Mouse (Mus musculus) intestine, embryonic 15.5 days (tissue): Measurements from ENCODE around the gene Kcna2. TPM values are rescaled to one million over a fixed set of nuclear protein-coding genes. Genes with fewer than 3 reads are reported as not detected.

ENCODE experiments used
- ATAC-seq: fragments of 200-750 bp; cut with Nextera tagmentation; 2 replicates; pipeline ENCODE4 v1.8.0; 2017; ENCODE audit warnings: moderate TSS enrichment, moderate library complexity
- H3K27ac ChIP-seq: fragments of 300-500 bp; sonication (generic); 2 replicates; pipeline ENCODE4 v1.5.1; 2015; ENCODE audit warnings: mild to moderate bottlenecking, inconsistent platforms
- H3K27me3 ChIP-seq: fragments of 300-500 bp; sonication (generic); replicated peaks from 2 replicates; pipeline ENCODE4 v1.6.1; 2015; ENCODE audit warnings: inconsistent platforms
- H3K36me3 ChIP-seq: fragments of 300-500 bp; sonication (generic); 2 replicates; pipeline ENCODE4 v1.6.1; 2015; ENCODE audit warnings: inconsistent platforms
- H3K4me1 ChIP-seq: fragments of 300-500 bp; sonication (generic); replicated peaks from 2 replicates; pipeline ENCODE4 v1.6.1; 2015; ENCODE audit warnings: inconsistent platforms
- H3K4me2 ChIP-seq: fragments of 300-500 bp; sonication (generic); replicated peaks from 2 replicates; pipeline ENCODE4 v1.6.1; 2015; ENCODE audit warnings: mild to moderate bottlenecking, inconsistent platforms
- H3K4me3 ChIP-seq: fragments of 300-500 bp; sonication (generic); replicated peaks from 2 replicates; pipeline ENCODE4 v1.5.1; 2015; ENCODE audit warnings: inconsistent platforms
- H3K9ac ChIP-seq: fragments of 300-500 bp; sonication (generic); 2 replicates; pipeline ENCODE4 v1.6.1; 2015; ENCODE audit warnings: inconsistent platforms
- H3K9me3 ChIP-seq: fragments of 300-500 bp; sonication (generic); 2 replicates; pipeline ENCODE4 v1.6.1; 2016; ENCODE audit warnings: inconsistent platforms
- WGBS: fragments of 180-500 bp; shearing (Covaris S2); methylation state at CpG from one replicate; pipeline ENCODE4 v1.1.7; 2015; 5-methylcytosine and 5-hydroxymethylcytosine counted together
- polyA plus RNA-seq: library from polyadenylated mRNA; unstranded; fragments of >200 nt; fragmentation: Nextera tagmentation; extraction: Ambion mirVana; gene quantifications from 2 replicates; pipeline ENCODE4 v1.2.1, GENCODE M21; 2015

Kcna2 gene
- 0.08 and 0.09 TPM in 2 replicates for polyA plus RNA-seq

- Histone ChIP-seq H3K36me3 (no peaks in the 10 kb centered on the region), H3K27me3 (peaks cover 57% of the 10 kb centered on the region), H3K4me3 (peak within 1 kb of the TSS; percentile 43), H3K27ac (no peak within 1 kb of the TSS), H3K4me1 (peaks cover 20% of the 10 kb centered on the region; the same call in 1 of the 2 replicates), H3K9me3 (no peaks in the 10 kb centered on the region), H3K9ac (peak within 1 kb of the TSS; percentile 34), H3K4me2 (peak within 1 kb of the TSS; percentile 94)
- WGBS: 5% methylated on average over 16 of the region's 16 CpGs
- no peak for ATAC-seq
These were observed at the start of gene Kcna2 for GRCm38 (mm10) chr3:107100811-107101455. Kcna2 (plus strand) TSS chr3:107101146.

GRCm38 (mm10) chr3:107061468-107061867, 39.5 kb upstream of the Kcna2 start:
- Histone ChIP-seq H3K4me3 (no peak overlapping the region), H3K9me3 (no peaks in the 10 kb centered on the region), H3K27ac (no peak overlapping the region), H3K4me2 (no peak overlapping the region), H3K9ac (no peak overlapping the region), H3K36me3 (no peaks in the 10 kb centered on the region), H3K27me3 (no peaks in the 10 kb centered on the region), H3K4me1 (no peaks in the 10 kb centered on the region)
- WGBS: 89% methylated on average over 1 of the region's 1 CpGs
- ATAC-seq: no peak

GRCm38 (mm10) chr3:107062771-107063170, 38.2 kb upstream of the Kcna2 start:
- no peaks in the 10 kb centered on the region for H3K27me3 ChIP-seq
- no peak overlapping the region for H3K9ac ChIP-seq
- ATAC-seq: no peak
- no peaks in the 10 kb centered on the region for H3K9me3 ChIP-seq
- no peak overlapping the region for H3K4me3 ChIP-seq
- H3K4me1 ChIP-seq: no peaks in the 10 kb centered on the region
- no peaks in the 10 kb centered on the region for H3K36me3 ChIP-seq
- 53% methylated on average over 1 of the region's 1 CpGs for WGBS
- no peak overlapping the region for H3K27ac ChIP-seq
- no peak overlapping the region for H3K4me2 ChIP-seq

- no peak overlapping the region for H3K9ac ChIP-seq
- WGBS: 75% methylated on average over 6 of the region's 6 CpGs
- no peak overlapping the region for H3K4me2 ChIP-seq
- H3K27me3 ChIP-seq: no peaks in the 10 kb centered on the region
- no peak overlapping the region for H3K27ac ChIP-seq
- H3K36me3 ChIP-seq: no peaks in the 10 kb centered on the region
- no peaks in the 10 kb centered on the region for H3K4me1 ChIP-seq
- ATAC-seq: no peak
- no peaks in the 10 kb centered on the region for H3K9me3 ChIP-seq
- H3K4me3 ChIP-seq: no peak overlapping the region
These were observed 35.3 kb upstream of the Kcna2 start for GRCm38 (mm10) chr3:107065510-107066095.

GRCm38 (mm10) chr3:107066165-107066850, 34.6 kb upstream of the Kcna2 start:
- ATAC-seq: no peak
- H3K9me3 ChIP-seq: no peaks in the 10 kb centered on the region
- H3K4me3 ChIP-seq: no peak overlapping the region
- H3K4me1 ChIP-seq: no peaks in the 10 kb centered on the region
- no peaks in the 10 kb centered on the region for H3K36me3 ChIP-seq
- WGBS: 88% methylated on average over 7 of the region's 7 CpGs
- no peak overlapping the region for H3K9ac ChIP-seq
- no peak overlapping the region for H3K27ac ChIP-seq
- H3K27me3 ChIP-seq: no peaks in the 10 kb centered on the region
- no peak overlapping the region for H3K4me2 ChIP-seq

DNA sequence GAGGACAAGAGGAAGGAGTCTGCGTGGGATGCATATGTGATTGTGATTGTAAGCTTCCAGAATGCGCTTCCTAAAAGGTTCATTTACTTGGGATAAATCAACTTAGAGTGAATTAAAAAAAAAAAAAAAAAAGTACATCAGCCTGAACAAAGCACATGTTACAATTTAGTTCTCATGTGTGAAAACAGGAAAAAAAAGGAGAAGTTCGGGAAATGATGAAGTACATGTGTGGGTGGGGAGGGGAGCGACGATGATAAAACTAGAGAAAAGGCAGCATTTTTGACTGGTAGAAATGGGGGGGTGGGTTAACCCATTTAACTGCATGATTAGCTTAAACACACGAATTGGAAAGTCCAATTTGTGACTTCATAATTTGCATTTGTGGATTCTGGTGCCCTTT, 33.7 kb upstream of the Kcna2 start:
- ATAC-seq: no peak
- 75% methylated on average over 6 of the region's 6 CpGs for WGBS

DNA sequence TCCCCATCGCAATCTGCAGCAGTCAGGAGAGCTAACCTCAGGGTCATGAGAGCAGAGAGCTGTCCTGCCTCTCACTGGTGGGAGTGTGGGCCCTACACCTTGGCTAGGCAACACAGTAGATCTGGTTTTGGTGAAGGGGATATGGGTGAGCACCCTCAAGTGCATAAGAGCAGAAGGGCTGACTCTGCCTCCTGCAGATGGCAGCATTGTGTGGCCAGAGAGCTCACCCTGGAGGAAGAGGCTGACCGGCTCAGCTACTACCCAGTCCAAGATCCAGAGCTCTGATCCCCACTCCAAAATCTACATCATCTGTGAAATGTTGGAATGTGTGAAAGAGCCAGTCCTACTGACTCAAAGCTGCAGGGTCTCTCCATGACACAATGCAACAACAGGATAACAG, 27.1 kb upstream of the Kcna2 start:
- Histone ChIP-seq H3K4me1 (no peaks in the 10 kb centered on the region), H3K27me3 (no peaks in the 10 kb centered on the region), H3K9me3 (no peaks in the 10 kb centered on the region), H3K27ac (no peak overlapping the region), H3K9ac (no peak overlapping the region), H3K4me3 (no peak overlapping the region), H3K4me2 (no peak overlapping the region), H3K36me3 (no peaks in the 10 kb centered on the region)
- ATAC-seq: no peak
- WGBS: 54% methylated on average over 2 of the region's 2 CpGs

More for the DNA sequence above, 33.7 kb upstream of the Kcna2 start:
- H3K27ac ChIP-seq: no peak overlapping the region
- H3K4me1 ChIP-seq: no peaks in the 10 kb centered on the region
- H3K4me2 ChIP-seq: no peak overlapping the region
- H3K36me3 ChIP-seq: no peaks in the 10 kb centered on the region
- H3K4me3 ChIP-seq: no peak overlapping the region
- no peak overlapping the region for H3K9ac ChIP-seq
- H3K9me3 ChIP-seq: no peaks in the 10 kb centered on the region
- no peaks in the 10 kb centered on the region for H3K27me3 ChIP-seq

GRCm38 (mm10) chr3:107075705-107076104, 25.2 kb upstream of the Kcna2 start:
- H3K36me3 ChIP-seq: no peaks in the 10 kb centered on the region
- no peaks in the 10 kb centered on the region for H3K27me3 ChIP-seq
- ATAC-seq: peak; percentile 43; the same call in 1 of the 2 replicates
- H3K9me3 ChIP-seq: no peaks in the 10 kb centered on the region
- H3K4me1 ChIP-seq: no peaks in the 10 kb centered on the region
- no peak overlapping the region for H3K27ac ChIP-seq
- 94% methylated on average over 1 of the region's 1 CpGs for WGBS
- H3K9ac ChIP-seq: no peak overlapping the region
- H3K4me3 ChIP-seq: no peak overlapping the region
- H3K4me2 ChIP-seq: no peak overlapping the region

GRCm38 (mm10) chr3:107076658-107077057, 24.3 kb upstream of the Kcna2 start:
- Histone ChIP-seq H3K4me2 (no peak overlapping the region), H3K27ac (no peak overlapping the region), H3K4me1 (no peaks in the 10 kb centered on the region), H3K36me3 (no peaks in the 10 kb centered on the region), H3K9ac (no peak overlapping the region), H3K9me3 (no peaks in the 10 kb centered on the region), H3K27me3 (no peaks in the 10 kb centered on the region), H3K4me3 (no peak overlapping the region)
- 41% methylated on average over 3 of the region's 3 CpGs for WGBS
- ATAC-seq: no peak

DNA sequence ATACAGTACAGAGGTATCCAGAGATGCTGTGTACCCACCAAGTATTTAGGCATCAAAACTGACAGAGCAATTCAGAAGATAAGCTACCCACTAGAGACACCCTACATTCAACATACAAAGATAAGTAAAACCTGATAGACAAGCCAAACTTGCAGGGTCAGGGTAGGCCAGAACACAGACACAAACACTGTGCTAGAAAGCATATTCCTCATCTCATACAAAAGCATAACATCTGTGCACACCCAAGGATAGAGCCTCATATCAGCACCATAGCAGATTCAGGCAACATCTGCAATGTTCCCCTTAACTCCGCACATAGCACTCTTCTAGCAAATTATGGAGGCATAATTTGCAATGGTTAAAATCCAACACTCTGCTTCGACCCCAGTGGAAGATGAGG, 23.8 kb upstream of the Kcna2 start:
- ATAC-seq: no peak
- no peaks in the 10 kb centered on the region for H3K36me3 ChIP-seq

DNA sequence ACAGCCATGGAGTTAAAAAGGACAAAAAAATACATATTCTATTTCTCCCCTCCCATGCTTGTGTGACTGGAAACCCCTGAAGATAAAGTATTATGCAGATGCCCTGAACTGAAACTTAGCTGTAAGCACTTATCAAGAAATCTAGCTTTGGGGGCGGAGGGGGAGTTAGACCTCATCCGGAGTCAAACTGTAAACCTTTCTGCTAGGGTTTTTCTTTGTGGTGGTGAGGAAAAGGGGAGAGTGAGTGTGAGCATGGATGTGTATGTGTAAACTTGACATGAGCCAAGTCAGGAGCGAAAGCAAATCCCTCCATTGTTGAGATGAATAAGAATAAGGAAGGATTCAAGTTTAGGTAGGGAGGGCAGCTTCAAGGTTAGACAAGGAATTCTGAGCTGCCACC, 20.1 kb upstream of the Kcna2 start:
- Histone ChIP-seq H3K27me3 (no peaks in the 10 kb centered on the region), H3K4me3 (no peak overlapping the region), H3K4me2 (no peak overlapping the region), H3K27ac (no peak overlapping the region), H3K36me3 (no peaks in the 10 kb centered on the region), H3K4me1 (no peaks in the 10 kb centered on the region), H3K9me3 (no peaks in the 10 kb centered on the region), H3K9ac (no peak overlapping the region)
- no peak for ATAC-seq
- 81% methylated on average over 3 of the region's 3 CpGs for WGBS

More for the DNA sequence above, 23.8 kb upstream of the Kcna2 start:
- no peak overlapping the region for H3K4me3 ChIP-seq
- no peaks in the 10 kb centered on the region for H3K9me3 ChIP-seq
- no peak overlapping the region for H3K4me2 ChIP-seq
- no peaks in the 10 kb centered on the region for H3K27me3 ChIP-seq
- 81% methylated on average over 2 of the region's 2 CpGs for WGBS
- no peak overlapping the region for H3K27ac ChIP-seq
- H3K4me1 ChIP-seq: no peaks in the 10 kb centered on the region
- no peak overlapping the region for H3K9ac ChIP-seq

DNA sequence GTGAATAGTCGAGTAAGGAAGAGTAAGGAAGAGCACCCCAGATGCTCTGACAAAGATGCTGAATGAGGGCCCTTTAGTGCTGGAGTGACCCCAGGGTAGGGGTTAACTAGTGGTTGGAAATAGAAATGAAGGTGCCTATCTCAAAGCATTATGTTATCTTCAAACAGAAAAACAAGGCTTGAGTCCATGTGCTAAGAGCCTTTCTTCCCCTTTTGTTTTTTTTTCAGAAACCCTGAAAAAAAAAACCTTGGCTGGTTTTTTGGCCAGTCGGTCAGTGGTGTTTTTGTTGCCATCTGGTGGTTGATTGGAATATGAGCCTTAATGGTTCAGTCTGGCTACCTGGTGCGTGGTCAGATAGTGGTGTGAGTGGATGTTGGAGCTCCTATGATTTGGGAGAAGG, 19.7 kb upstream of the Kcna2 start:
- 24% methylated on average over 3 of the region's 3 CpGs for WGBS
- Histone ChIP-seq H3K27ac (no peak overlapping the region), H3K9ac (no peak overlapping the region), H3K4me3 (no peak overlapping the region), H3K36me3 (no peaks in the 10 kb centered on the region), H3K9me3 (no peaks in the 10 kb centered on the region), H3K4me1 (no peaks in the 10 kb centered on the region), H3K4me2 (no peak overlapping the region), H3K27me3 (no peaks in the 10 kb centered on the region)
- no peak for ATAC-seq
